Mouse (Mus musculus) left cerebral cortex, adult 9 months (tissue): Measurements from ENCODE around the gene Colgalt2.
"Not testable (repeated sequence)": the region's sequence is repeated elsewhere in the genome, so short reads cannot be mapped to it uniquely, and the experiment has no call there.

Source experiments
- DNase-seq, 2 experiments: peaks; one replicate each; pipeline ENCODE4 v3.0.0; 2022; ENCODE audit warnings: low spot score in 2 of 2

Gene Colgalt2

GRCm38 (mm10) chr1:152416306-152416904 lies 16.8 kb downstream of the Colgalt2 start:
- DNase-seq = no peak

GRCm38 (mm10) chr1:152417602-152418001 lies 18.0 kb downstream of the Colgalt2 start:
- DNase-seq = no peak

- no peak for DNase-seq
These were observed 22.7 kb downstream of the Colgalt2 start for GRCm38 (mm10) chr1:152422295-152422694.

GRCm38 (mm10) chr1:152423052-152423451 lies 23.4 kb downstream of the Colgalt2 start:
- DNase-seq = no peak

GRCm38 (mm10) chr1:152427912-152428581 lies 28.4 kb downstream of the Colgalt2 start:
- no peak for DNase-seq

GRCm38 (mm10) chr1:152429805-152430204 lies 30.2 kb downstream of the Colgalt2 start:
- DNase-seq = no peak

- no peak for DNase-seq
These were observed 34.5 kb downstream of the Colgalt2 start for GRCm38 (mm10) chr1:152434166-152434565.

GRCm38 (mm10) chr1:152437518-152437917 lies 37.9 kb downstream of the Colgalt2 start:
- not testable (repeated sequence) for DNase-seq

GRCm38 (mm10) chr1:152439408-152439807 lies 39.8 kb downstream of the Colgalt2 start:
- DNase-seq = no peak

- no peak for DNase-seq
These were observed 40.2 kb downstream of the Colgalt2 start for GRCm38 (mm10) chr1:152439874-152440273.

- DNase-seq = no peak
These were observed 45.0 kb downstream of the Colgalt2 start for GRCm38 (mm10) chr1:152444630-152445029.

GRCm38 (mm10) chr1:152445925-152446324 lies 46.3 kb downstream of the Colgalt2 start:
- DNase-seq = no peak

GRCm38 (mm10) chr1:152454536-152454935 lies 54.9 kb downstream of the Colgalt2 start:
- no peak for DNase-seq

- DNase-seq = no peak
These were observed 55.9 kb downstream of the Colgalt2 start for GRCm38 (mm10) chr1:152455275-152456243.

GRCm38 (mm10) chr1:152456266-152456665 lies 56.6 kb downstream of the Colgalt2 start:
- no peak for DNase-seq

GRCm38 (mm10) chr1:152457596-152457995 lies 58.0 kb downstream of the Colgalt2 start:
- no peak for DNase-seq

GRCm38 (mm10) chr1:152458996-152459395 lies 59.4 kb downstream of the Colgalt2 start:
- DNase-seq = no peak

GRCm38 (mm10) chr1:152460931-152461330 lies 61.3 kb downstream of the Colgalt2 start:
- DNase-seq = no peak

- no peak for DNase-seq
These were observed 62.2 kb downstream of the Colgalt2 start for GRCm38 (mm10) chr1:152461814-152462213.

GRCm38 (mm10) chr1:152462348-152462747 lies 62.7 kb downstream of the Colgalt2 start:
- no peak for DNase-seq

GRCm38 (mm10) chr1:152466280-152466679 lies 66.7 kb downstream of the Colgalt2 start:
- DNase-seq = no peak

GRCm38 (mm10) chr1:152468443-152468842 lies 68.8 kb downstream of the Colgalt2 start:
- DNase-seq = peak; percentile 11 to 38
